Mouse (Mus musculus) ES-E14 (cell line): ENCODE measurements around the gene Inppl1.

Experiments
- HCFC1 ChIP-seq: IDR thresholded peaks from 2 replicates; pipeline ENCODE4 v1.6.1; 2012; ENCODE audit warnings: low read length, inconsistent platforms, borderline replicate concordance; ENCODE audit not compliant: insufficient read depth
- MAFK ChIP-seq: IDR thresholded peaks from 2 replicates; pipeline ENCODE4 v1.6.1; 2014; ENCODE audit warnings: mild to moderate bottlenecking, low read depth, low read length, inconsistent platforms; ENCODE audit not compliant: insufficient read depth

DNA sequence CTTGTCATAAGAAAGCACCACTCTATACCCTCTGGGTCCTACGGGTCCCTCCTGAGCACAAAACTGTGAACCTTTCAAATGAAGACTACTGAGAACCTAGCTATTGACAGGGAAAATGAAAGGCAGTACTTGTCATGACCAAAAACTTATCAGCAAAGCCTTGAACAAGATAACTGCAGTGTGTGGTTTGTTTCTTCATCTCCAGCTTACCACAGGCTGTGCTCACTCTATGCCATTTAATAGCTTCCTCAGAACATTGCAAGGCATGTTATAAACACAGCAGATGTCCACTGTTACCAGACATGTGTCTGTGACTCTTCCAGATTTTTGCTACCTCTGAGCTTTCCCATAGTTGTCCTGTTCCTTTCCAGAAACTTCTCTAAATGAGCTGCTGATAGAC is 61.0 kb downstream of the Inppl1 start:
- TF ChIP-seq MAFK (no peak), HCFC1 (no peak)
